Mouse (Mus musculus): ENCODE measurements around the gene Slc38a9. TPM values are rescaled to one million over a fixed set of nuclear protein-coding genes. Genes with fewer than 3 reads are reported as not detected.

Slc38a9 gene
- polyA plus RNA-seq, 1 experiment from 2014 or later = 11.2 TPM

DNA sequence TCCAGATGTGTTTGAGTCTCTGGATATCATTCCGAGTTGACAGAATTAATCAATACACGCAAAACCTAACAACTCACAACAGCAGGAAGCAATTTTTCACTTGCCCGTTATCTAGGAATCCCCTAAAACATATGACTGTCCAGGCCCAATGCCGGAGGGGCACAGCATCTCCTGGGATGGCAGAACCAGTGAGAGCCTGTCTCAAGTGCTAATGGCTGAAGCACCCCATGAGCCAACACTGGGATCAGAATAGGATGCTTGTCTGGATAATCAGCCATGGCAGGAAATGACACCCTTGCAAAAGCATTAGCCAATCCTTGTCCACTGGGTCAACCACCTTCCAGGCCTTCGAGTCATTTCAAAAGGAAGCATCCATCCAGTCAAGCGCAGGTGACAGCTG lies 79.5 kb downstream of the Slc38a9 start:
- 74% methylated on average over 6 of the region's 6 CpGs for WGBS
- no peak overlapping the region for H3K4me3 ChIP-seq
- no peaks in the 10 kb centered on the region for H3K36me3 ChIP-seq
- DNase-seq (ENCODE audit: low spot score) = no peak
- H3K4me1 ChIP-seq = 0 out of 2 replicates have a peak, but pooled peaks cover 3% of the 10 kb centered on the region
- H3K27me3 ChIP-seq (ENCODE audit: insufficient read depth, poor library complexity, severe bottlenecking) = no peaks in the 10 kb centered on the region
- no peak overlapping the region for H3K27ac ChIP-seq
- no peaks in the 10 kb centered on the region for H3K9me3 ChIP-seq

DNA sequence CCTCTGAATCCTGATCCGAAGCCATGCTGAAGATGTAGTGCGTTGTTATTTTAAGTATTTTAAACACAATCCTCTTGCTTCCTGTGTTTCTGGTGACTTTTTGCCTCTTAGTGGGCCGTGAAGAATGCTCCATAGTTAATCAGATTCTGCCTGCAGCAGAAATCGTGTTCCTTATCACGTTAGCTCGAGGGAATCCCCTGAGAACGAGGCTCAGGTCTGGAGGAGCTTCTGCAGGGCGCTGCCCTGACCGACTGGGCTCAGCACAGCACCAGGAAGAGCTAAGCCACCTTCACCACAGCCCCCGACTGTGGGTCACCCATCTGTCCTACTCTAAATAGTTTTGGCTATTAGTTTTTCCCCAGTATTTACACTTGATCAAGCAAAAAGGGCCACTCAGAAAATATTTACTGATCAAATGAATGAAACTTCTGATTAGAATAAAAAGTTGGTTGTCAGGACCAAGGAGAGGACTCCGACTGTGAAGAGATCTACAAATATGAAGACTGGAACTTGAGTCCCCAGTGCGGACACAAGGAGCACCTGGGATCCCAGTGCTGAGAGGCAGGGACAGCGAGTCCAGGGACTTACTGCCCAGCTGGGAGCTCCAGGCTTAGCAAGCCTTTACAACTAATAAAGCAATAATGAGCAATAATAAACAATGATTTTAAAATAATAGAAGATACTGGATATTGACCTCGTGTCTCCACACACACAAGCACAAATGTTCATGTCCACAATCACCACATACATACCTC lies 81.7 kb downstream of the Slc38a9 start:
- DNase-seq (ENCODE audit: low spot score) = no peak
- H3K4me3 ChIP-seq = no peak overlapping the region
- no peaks in the 10 kb centered on the region for H3K27me3 ChIP-seq (ENCODE audit: insufficient read depth, poor library complexity, severe bottlenecking)
- WGBS = 45% methylated on average over 14 of the region's 14 CpGs
- H3K36me3 ChIP-seq = no peaks in the 10 kb centered on the region
- H3K27ac ChIP-seq = no peak overlapping the region
- H3K4me1 ChIP-seq = peaks cover 5% of the 10 kb centered on the region; the same call in 1 of the 2 replicates
- H3K9me3 ChIP-seq = no peaks in the 10 kb centered on the region

DNA sequence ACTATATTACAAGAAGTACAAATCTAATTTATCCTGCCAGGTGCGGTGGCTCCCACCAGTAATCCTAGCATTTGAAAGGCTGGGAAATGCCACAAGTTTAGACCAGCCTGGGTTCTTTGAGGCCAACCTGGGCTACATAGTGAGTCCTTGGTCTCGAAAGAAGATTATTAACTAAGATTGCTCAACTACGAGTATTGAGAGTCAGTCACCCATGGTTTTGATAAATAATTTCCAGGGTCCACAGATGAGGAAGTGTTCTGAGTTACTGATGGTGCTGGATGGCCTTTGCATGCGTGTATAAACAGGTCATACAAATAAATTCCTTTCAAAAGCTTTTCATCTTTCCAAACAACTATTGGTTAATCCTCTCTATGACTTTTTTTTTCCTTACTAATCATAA lies 83.1 kb downstream of the Slc38a9 start:
- H3K36me3 ChIP-seq = no peaks in the 10 kb centered on the region
- H3K9me3 ChIP-seq = no peaks in the 10 kb centered on the region
- peaks cover 5% of the 10 kb centered on the region for H3K4me1 ChIP-seq
- H3K4me3 ChIP-seq = no peak overlapping the region
- no peak for DNase-seq (ENCODE audit: low spot score)
- H3K27me3 ChIP-seq (ENCODE audit: insufficient read depth, poor library complexity, severe bottlenecking) = no peaks in the 10 kb centered on the region
- whole genome bisulfite sequencing = 84% methylated on average over 4 of the region's 4 CpGs
- H3K27ac ChIP-seq = no peak overlapping the region

DNA sequence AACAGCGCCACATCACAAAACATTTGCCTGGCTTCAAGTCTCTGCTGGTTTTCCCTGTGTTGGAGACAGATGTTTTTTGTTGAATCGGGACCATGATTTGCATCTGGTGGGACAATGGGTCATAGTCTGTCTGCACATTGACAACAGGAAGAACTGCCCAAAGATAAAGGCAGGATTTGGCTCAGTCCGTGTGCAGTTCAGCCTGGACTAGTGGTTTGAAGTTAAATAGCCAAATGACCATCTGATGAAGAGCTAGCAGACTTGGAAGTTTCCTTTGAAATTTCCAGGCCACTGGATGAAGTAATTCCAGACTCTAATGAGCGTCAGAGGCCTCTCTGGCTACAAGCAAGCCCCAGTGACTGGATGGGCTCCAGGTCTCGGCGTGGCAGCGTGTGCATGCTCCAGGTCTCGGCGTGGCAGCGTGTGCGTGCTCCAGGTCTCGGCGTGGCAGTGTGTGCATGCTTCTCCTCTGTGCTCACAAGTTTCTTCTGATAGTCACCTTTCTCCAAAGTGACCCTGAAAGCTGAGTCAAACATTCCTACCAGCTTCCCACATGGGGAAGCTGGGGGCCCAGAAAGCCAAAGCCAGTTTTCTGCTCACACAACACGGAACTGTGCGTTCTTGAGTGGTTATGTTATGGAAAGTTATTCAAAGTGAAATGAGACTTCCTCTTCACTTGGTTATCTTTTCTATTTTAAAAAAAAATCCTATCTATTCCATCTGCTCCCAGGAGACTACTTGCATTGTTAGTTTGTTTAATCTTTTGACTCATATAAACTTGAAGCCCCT lies 83.7 kb downstream of the Slc38a9 start:
- Histone ChIP-seq H3K27ac (peak overlapping the region; percentile 56; the same call in 1 of the 2 replicates), H3K4me3 (no peak overlapping the region), H3K27me3 (ENCODE audit: insufficient read depth, poor library complexity, severe bottlenecking) (no peaks in the 10 kb centered on the region), H3K36me3 (no peaks in the 10 kb centered on the region), H3K4me1 (peaks cover 5% of the 10 kb centered on the region), H3K9me3 (no peaks in the 10 kb centered on the region)
- DNase-seq (ENCODE audit: low spot score) = peak; percentile 57
- 79% methylated on average over 15 of the region's 15 CpGs for WGBS

DNA sequence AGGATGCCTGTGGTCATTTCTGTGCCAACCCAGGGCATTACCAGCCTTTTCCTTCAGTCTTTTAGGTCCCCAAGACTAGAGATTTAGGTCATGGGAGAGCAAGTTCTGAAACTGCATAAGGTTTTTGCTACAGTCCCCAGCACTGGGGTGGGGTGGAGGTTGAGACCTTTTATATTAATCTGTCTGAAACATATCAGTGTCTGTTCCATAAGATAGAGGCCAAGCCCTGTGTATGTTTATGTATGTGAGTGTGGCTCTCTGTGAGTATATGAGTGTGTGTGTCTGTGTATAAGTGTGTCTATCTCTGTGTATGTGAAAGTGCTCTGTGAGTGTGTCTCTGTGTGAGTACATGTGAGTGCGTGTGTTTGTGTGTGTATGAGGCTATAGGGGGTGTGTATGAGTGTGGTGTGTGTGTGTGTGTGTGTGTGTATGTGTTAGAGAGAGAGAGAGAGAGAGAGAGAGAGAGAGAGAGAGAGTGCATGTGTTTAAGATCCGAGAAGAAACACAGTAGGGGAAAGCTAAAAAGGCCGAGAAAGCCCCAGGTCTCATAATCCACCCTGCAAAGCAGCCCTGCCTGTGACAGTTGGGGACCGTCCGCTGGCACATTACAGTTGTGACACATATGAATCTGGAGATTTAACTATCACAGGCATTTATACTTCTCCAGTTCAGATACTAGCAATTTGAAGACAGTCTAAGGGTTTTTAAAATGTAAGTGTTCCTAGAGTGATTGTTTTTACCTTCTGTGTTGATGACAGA lies 85.6 kb downstream of the Slc38a9 start:
- DNase-seq (ENCODE audit: low spot score) = peak; percentile 64
- H3K27ac ChIP-seq = no peak overlapping the region
- 79% methylated on average over 5 of the region's 5 CpGs for WGBS

DNA sequence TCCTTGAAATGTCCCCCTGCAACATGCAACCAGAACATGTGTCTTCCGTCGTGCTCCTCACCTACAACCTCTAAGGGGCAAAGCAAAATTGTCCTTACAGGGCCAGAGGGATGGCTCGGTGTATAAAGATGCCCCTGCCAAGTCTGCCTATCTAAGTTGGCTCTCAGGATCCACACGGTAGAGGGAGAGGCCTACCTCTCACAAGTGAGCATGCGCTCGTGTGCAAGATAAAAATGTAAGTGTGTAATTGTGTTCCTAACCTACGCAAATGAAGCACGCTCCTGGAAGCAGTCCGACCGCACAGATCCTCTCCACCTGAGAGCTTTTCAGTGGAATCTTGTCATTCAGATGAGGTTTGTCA lies 86.1 kb downstream of the Slc38a9 start:
- H3K27ac ChIP-seq = no peak overlapping the region
- peak; percentile 55 for DNase-seq (ENCODE audit: low spot score)
- H3K4me3 ChIP-seq = no peak overlapping the region
- no peaks in the 10 kb centered on the region for H3K27me3 ChIP-seq (ENCODE audit: insufficient read depth, poor library complexity, severe bottlenecking)
- 84% methylated on average over 10 of the region's 10 CpGs for WGBS
- peaks cover 15% of the 10 kb centered on the region for H3K4me1 ChIP-seq
- H3K9me3 ChIP-seq = no peaks in the 10 kb centered on the region
- H3K36me3 ChIP-seq = no peaks in the 10 kb centered on the region

More for the DNA sequence above, 85.6 kb downstream of the Slc38a9 start:
- no peaks in the 10 kb centered on the region for H3K27me3 ChIP-seq (ENCODE audit: insufficient read depth, poor library complexity, severe bottlenecking)
- no peaks in the 10 kb centered on the region for H3K9me3 ChIP-seq
- H3K4me3 ChIP-seq = no peak overlapping the region
- peaks cover 10% of the 10 kb centered on the region for H3K4me1 ChIP-seq
- no peaks in the 10 kb centered on the region for H3K36me3 ChIP-seq

DNA sequence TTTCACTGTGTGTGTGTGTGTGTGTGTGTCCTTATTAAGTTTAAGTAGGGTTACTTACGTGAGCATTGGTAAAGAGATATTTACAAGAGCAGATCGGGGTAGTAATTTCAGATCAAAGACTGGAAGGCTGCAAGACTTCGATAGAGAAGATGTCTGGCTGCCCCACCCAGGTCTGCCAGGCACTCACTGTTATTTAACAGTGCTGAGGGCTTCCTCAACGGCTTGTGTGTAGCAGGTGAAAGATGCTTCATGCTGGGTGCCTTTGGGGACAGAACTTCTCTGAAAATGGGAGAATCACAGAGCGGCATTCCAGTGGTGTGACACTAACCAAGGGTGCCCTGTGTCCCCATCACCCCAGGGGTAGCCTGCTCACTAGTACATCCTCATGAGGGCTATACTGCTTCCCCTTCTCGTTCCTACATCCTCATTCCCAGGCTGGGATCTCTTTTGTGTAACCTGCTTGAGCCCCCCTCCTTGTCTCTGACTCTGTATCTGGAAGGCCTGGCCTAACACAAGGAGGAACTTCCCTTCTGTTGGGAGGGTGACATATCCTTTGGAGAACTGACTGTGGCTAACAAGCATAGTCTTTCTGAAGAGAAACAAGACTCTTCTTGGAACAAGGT lies 87.4 kb downstream of the Slc38a9 start:
- 73% methylated on average over 6 of the region's 6 CpGs for WGBS
- Histone ChIP-seq H3K27me3 (ENCODE audit: insufficient read depth, poor library complexity, severe bottlenecking) (no peaks in the 10 kb centered on the region), H3K27ac (no peak overlapping the region), H3K9me3 (no peaks in the 10 kb centered on the region), H3K36me3 (no peaks in the 10 kb centered on the region), H3K4me3 (no peak overlapping the region), H3K4me1 (peaks cover 26% of the 10 kb centered on the region)
- DNase-seq (ENCODE audit: low spot score) = no peak

DNA sequence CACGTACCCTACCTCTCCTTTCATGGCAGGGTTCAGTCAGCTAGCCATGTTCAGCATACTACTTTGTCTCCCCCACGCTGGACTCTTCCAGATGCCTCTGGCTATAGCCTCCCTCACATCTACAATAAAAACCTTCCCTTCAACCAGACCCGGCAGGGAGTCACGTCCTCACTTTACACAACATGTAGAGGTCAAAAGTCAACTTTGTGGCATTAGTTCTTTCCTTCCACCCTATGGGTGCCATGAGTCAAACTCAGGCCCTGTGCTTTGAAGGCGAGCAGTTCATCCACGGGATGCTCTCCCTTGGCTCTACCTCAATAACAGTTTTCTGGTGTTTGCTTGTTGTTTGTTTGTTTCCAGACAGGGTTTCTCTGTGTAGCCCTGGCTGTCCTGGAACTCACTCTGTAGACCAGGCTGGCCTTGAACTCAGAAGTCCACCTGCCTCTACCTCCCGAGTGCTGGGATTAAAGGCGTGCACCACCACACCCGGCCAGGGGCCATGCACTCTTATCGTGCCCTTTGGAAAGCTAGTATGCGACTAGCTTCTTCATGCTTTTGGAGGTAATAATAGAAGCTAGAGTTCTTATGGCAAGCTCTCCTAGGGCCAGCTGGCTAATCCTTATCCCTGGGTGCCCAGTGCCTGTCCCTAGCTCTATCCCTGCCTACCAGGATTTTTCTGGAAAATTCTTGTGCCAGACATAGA lies 88.4 kb downstream of the Slc38a9 start:
- H3K9me3 ChIP-seq = no peaks in the 10 kb centered on the region
- peak; percentile 72 for DNase-seq (ENCODE audit: low spot score)
- no peak overlapping the region for H3K27ac ChIP-seq
- whole genome bisulfite sequencing = 87% methylated on average over 11 of the region's 11 CpGs
- no peaks in the 10 kb centered on the region for H3K36me3 ChIP-seq
- no peak overlapping the region for H3K4me3 ChIP-seq
- no peaks in the 10 kb centered on the region for H3K27me3 ChIP-seq (ENCODE audit: insufficient read depth, poor library complexity, severe bottlenecking)
- H3K4me1 ChIP-seq = peaks cover 35% of the 10 kb centered on the region

DNA sequence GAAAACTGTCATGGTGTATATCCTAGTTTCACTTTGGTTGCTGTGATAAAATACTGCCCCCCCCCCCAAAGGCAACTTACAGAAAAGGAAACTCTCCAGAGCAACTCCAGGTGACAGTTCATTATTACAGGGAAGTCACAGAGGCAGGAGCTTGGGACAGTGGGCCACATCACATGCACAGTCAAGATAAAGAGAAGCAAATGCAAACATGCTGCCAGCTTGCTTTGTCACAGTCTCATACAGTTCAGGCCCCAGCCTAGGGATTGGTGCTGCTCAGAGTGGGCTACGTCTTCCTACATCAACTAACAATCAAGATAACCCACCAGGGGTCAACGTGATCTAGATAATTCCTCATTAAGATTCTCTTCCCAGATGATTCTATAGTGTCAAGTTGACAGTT lies 89.3 kb downstream of the Slc38a9 start:
- H3K4me1 ChIP-seq = peaks cover 34% of the 10 kb centered on the region
- no peak for DNase-seq (ENCODE audit: low spot score)
- 89% methylated on average over 2 of the region's 2 CpGs for WGBS
- no peaks in the 10 kb centered on the region for H3K27me3 ChIP-seq (ENCODE audit: insufficient read depth, poor library complexity, severe bottlenecking)
- no peak overlapping the region for H3K4me3 ChIP-seq
- no peaks in the 10 kb centered on the region for H3K36me3 ChIP-seq
- H3K27ac ChIP-seq = no peak overlapping the region
- no peaks in the 10 kb centered on the region for H3K9me3 ChIP-seq

DNA sequence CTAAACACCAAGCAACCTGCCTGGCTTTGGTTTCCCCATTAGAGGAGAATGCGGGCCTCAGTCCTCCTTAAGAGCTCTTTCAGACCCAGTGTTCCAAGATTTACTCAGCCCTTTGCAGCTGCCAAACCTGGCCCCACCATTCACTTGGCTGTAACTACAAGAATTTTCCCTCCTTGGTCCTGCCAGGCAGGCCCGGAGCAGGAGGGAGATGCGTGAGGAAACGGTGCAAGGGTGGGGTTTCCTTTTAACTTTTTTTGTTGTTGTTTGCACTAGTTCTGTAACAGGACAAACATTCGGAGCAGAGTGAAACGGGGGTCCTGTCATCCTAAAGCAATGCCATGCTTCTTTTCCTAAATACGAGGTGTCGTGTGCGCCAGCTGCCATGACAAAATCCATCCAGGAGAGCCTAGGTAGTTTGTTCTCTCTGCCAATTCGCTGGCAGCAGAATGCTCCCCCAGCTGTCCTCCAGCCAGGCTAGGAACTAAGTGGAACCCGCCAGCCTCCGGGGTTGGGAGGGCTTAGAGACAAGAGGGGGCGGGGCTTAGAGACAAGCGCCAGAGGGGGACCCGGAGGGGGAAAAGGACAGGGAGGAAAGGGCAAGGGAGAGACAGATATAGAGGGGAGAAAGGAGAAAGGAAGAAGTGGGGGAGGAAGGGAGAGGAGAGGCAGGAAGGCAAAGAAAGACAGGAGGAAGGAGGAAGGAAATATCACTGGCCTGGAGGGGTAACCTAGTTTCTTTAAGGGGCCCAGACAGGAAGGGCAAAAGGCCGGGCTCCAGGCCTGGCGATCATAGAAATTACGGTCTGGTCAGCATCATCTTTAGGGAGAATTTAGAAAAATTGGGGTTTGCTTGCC lies 91.1 kb downstream of the Slc38a9 start:
- Histone ChIP-seq H3K4me1 (peaks cover 48% of the 10 kb centered on the region), H3K27ac (peak overlapping the region; percentile 85), H3K9me3 (no peaks in the 10 kb centered on the region), H3K27me3 (ENCODE audit: insufficient read depth, poor library complexity, severe bottlenecking) (no peaks in the 10 kb centered on the region), H3K36me3 (no peaks in the 10 kb centered on the region), H3K4me3 (peak overlapping the region; percentile 25)
- 29% methylated on average over 18 of the region's 18 CpGs for WGBS
- peak; percentile 92 for DNase-seq (ENCODE audit: low spot score)

DNA sequence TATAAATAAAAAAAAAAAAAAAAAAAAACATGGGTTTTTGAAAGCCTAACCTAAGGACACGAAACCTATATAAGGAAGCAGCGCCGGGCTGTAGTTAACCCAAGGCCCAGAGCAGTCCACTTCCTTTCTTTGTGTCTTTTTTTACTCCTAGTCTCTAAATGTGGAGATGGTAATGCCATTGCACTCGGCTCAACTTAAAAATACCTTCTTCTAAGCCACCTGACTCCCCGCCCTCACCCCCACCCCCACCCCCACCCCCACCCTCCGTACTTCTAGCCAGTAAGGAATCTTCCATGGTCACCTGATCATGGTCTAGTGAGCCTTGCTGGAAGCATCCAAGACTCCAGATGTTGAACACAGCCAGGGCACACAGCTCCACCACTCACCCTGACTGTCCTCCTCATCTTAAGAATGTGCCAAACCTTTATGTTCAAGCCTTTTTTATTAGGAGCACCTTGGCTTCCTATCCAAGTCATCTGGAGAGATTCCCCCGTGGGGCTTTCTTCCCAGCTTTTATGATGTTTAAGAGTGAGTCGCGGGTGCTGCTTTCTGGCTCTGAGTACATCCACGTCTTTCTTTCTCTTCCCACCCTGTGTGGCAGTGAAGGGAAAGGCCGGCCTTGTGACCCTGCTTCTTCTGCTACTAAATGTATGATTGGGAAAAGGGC lies 91.9 kb downstream of the Slc38a9 start:
- Histone ChIP-seq H3K27me3 (ENCODE audit: insufficient read depth, poor library complexity, severe bottlenecking) (no peaks in the 10 kb centered on the region), H3K4me3 (no peak overlapping the region), H3K27ac (peak overlapping the region; percentile 85), H3K36me3 (no peaks in the 10 kb centered on the region), H3K4me1 (peaks cover 45% of the 10 kb centered on the region), H3K9me3 (no peaks in the 10 kb centered on the region)
- 65% methylated on average over 11 of the region's 11 CpGs for WGBS
- no peak for DNase-seq (ENCODE audit: low spot score)

All from heart, embryonic 10.5 days (tissue).